Mouse (Mus musculus): ENCODE results near the gene Chit1. TPM values are rescaled to one million over a fixed set of nuclear protein-coding genes. Genes with fewer than 3 reads are reported as not detected.

Chit1 gene
- polyA plus RNA-seq, 1 experiment = not detected

DNA sequence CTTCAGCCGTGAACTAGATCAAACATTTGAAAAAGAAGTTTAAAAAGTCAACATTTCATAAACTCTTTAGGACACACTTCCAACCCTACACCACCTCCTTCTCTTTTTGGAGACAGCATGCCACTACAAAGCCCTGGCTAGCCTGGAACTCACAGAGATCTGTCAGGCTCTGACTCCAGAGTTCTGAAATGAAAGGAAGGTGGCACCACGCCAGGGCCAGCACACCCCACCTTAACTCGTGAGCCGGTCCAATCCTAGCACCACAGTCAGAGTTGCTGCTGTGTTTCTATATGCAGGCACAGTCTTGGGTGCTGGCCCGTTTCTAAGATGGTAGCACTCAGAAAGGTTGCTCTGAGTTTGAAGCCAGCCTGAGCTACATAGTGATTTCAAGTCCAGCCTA lies 6.1 kb downstream of the Chit1 start:
- peaks cover 2% of the 10 kb centered on the region; the same call in 1 of the 2 replicates for H3K4me1 ChIP-seq
- H3K4me3 ChIP-seq (replicated peaks) = no peak overlapping the region
- H3K27me3 ChIP-seq (replicated peaks) = peaks cover 44% of the 10 kb centered on the region
- H3K9me3 ChIP-seq = 0 out of 2 replicates have a peak, but pooled peaks cover 4% of the 10 kb centered on the region
- no peak for TF ChIP-seq GATA1 (IDR thresholded peaks at IDR 0.05; ENCODE audit: borderline replicate concordance, low read length)
- no peak for TF ChIP-seq FLI1 (IDR thresholded peaks at IDR 0.05; ENCODE audit: low read length)
- no peaks in the 10 kb centered on the region for H3K36me3 ChIP-seq (replicated peaks; ENCODE audit: low read length)

DNA sequence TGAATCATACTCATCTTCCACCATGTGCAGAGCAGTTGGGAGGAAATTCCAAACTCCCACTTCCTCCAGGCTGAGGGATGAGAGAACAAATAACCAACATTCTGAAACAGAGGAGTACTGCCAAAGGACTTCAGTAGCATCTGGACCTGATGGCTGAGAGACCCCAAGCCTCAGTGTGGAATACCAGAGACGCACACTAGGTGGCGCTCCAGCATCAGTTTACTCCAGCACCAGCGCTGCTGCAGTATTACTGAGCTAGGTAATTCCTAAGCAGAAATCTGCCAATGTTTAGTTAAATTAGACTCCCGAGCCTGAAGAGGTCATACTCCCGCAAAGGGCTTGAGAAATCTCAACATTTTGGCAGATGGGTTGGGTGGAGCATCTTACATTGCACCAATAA lies 9.1 kb downstream of the Chit1 start:
- TF ChIP-seq FLI1 (IDR thresholded peaks at IDR 0.05; ENCODE audit: low read length) (no peak), GATA1 (IDR thresholded peaks at IDR 0.05; ENCODE audit: borderline replicate concordance, low read length) (no peak)
- Histone ChIP-seq H3K27me3 (replicated peaks) (peaks cover 19% of the 10 kb centered on the region), H3K36me3 (replicated peaks; ENCODE audit: low read length) (no peaks in the 10 kb centered on the region), H3K9me3 (0 out of 2 replicates have a peak, but pooled peaks cover 4% of the 10 kb centered on the region), H3K4me1 (peaks cover 3% of the 10 kb centered on the region; the same call in 1 of the 2 replicates), H3K4me3 (replicated peaks) (no peak overlapping the region)

DNA sequence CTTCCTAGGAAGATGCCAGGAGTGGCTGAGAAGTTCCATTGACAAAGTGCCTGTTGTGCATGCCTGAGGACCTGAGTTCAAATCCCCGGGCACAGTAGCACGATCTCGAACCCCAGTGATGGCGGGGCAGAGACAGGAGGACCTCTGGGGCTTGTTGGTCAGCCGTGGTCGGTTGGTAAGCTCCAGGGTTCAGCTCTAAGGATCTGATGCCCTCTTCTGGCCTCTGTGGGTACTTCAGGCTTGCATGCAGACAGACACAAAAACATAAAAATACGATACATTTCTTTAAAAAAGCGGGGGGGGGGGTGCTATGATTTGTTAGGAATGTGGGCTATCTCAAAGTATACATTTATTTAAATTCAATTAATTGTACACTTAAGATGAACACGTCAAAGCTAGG lies 11.2 kb downstream of the Chit1 start:
- Histone ChIP-seq H3K4me3 (replicated peaks) (no peak overlapping the region), H3K36me3 (replicated peaks; ENCODE audit: low read length) (no peaks in the 10 kb centered on the region), H3K4me1 (peaks cover 3% of the 10 kb centered on the region; the same call in 1 of the 2 replicates), H3K27me3 (replicated peaks) (peaks cover 4% of the 10 kb centered on the region), H3K9me3 (0 out of 2 replicates have a peak, but pooled peaks cover 4% of the 10 kb centered on the region)
- TF ChIP-seq GATA1 (IDR thresholded peaks at IDR 0.05; ENCODE audit: borderline replicate concordance, low read length) = no peak

DNA sequence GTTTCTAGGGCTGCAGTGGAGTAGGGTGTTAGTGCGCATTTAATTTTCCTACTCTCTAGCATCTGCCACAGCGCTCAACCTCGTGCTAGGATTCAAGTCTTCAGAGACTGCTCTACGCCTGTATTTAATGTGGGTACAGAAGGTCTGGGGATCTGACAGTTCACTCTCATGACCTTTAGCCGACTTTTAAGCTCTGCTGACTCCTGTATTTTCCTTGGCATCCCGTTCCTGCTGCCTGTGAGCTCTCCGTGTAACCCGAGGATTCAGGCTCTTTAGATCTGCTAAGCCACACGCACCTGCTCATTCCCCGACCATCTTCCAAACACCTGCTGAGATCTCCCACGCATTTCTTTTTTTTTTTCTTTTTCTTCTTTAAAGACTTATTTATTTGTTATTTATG lies 22.3 kb downstream of the Chit1 start:
- Histone ChIP-seq H3K36me3 (replicated peaks; ENCODE audit: low read length) (no peaks in the 10 kb centered on the region), H3K4me3 (replicated peaks) (no peak overlapping the region), H3K4me1 (peaks cover 10% of the 10 kb centered on the region), H3K9me3 (peaks cover 9% of the 10 kb centered on the region), H3K27me3 (replicated peaks) (peaks cover 29% of the 10 kb centered on the region)
- TF ChIP-seq GATA1 (IDR thresholded peaks at IDR 0.05; ENCODE audit: borderline replicate concordance, low read length) (no peak), FLI1 (IDR thresholded peaks at IDR 0.05; ENCODE audit: low read length) (no peak)

DNA sequence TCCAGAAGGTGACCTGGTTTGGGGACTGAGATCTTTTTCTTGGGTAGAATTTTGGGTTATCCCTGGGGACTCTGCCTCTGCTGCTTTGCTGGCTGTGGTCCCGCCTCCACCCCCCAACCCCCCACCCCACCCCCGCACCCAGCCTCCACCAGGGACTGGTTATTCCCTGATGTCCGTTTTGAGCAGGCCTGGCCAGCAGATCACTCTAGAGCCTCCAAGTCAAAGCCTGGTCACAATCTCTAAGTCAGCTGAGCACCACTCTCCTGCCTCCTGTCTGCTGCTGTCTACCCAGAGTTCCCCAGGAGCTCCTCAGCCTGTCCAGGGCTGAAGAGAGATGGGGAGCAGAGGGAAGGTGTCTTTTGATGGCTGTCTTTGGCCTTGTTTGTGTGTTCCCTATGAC lies 25.3 kb downstream of the Chit1 start:
- H3K36me3 ChIP-seq (replicated peaks; ENCODE audit: low read length) = no peaks in the 10 kb centered on the region
- peaks cover 10% of the 10 kb centered on the region for H3K4me1 ChIP-seq
- H3K27me3 ChIP-seq (replicated peaks) = peaks cover 38% of the 10 kb centered on the region
- no peak overlapping the region for H3K4me3 ChIP-seq (replicated peaks)
- H3K9me3 ChIP-seq = no peaks in the 10 kb centered on the region
- TF ChIP-seq GATA1 (IDR thresholded peaks at IDR 0.05; ENCODE audit: borderline replicate concordance, low read length) (no peak), FLI1 (IDR thresholded peaks at IDR 0.05; ENCODE audit: low read length) (no peak)

DNA sequence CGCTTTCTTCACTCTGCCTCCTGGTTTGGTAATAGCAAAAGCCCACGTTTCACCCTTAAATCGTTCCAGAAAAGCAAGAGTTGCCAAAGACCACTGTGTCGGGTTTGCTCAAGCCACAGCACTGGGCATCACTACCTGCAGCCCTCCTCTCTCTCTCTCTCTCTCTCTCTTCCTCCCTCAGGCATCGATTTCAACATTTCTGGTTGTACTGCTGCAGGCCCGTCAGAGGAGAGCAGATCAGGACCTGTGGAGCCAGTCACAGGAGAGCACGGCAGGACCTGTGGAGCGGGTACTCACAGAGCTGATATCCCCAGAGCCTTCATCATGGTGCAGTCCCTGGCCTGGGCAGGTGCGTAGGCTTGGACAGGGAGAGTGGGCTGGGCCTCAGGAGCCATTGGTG lies 27.4 kb downstream of the Chit1 start:
- Histone ChIP-seq H3K27me3 (replicated peaks) (peaks cover 47% of the 10 kb centered on the region), H3K4me1 (peaks cover 10% of the 10 kb centered on the region), H3K9me3 (no peaks in the 10 kb centered on the region), H3K4me3 (replicated peaks) (no peak overlapping the region), H3K36me3 (replicated peaks; ENCODE audit: low read length) (no peaks in the 10 kb centered on the region)
- TF ChIP-seq FLI1 (IDR thresholded peaks at IDR 0.05; ENCODE audit: low read length) (no peak), GATA1 (IDR thresholded peaks at IDR 0.05; ENCODE audit: borderline replicate concordance, low read length) (no peak)

DNA sequence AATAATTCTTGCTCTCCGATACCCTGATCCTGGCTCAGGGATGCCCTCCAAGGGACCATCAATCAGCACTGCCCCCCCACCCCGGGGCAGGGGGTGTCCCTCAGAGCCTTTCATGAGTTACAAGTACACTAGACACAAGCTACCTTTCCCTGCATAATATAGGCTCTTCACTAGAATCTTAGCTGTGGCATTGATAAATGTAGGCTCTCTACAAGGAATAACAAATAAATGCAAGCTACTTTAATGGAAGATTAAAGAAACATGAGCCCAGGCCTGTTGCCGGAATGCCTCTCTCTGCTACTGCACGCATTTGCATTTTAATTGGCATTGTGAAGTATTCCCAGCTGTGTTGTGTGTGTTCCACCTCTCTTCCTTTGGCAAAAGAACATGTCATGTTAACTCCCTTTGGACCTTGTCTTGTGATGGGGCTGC lies 31.3 kb downstream of the Chit1 start:
- Histone ChIP-seq H3K4me1 (peaks cover 3% of the 10 kb centered on the region), H3K36me3 (replicated peaks; ENCODE audit: low read length) (no peaks in the 10 kb centered on the region), H3K27me3 (replicated peaks) (peaks cover 63% of the 10 kb centered on the region), H3K9me3 (no peaks in the 10 kb centered on the region), H3K4me3 (replicated peaks) (no peak overlapping the region)
- TF ChIP-seq FLI1 (IDR thresholded peaks at IDR 0.05; ENCODE audit: low read length) (no peak), GATA1 (IDR thresholded peaks at IDR 0.05; ENCODE audit: borderline replicate concordance, low read length) (no peak)

DNA sequence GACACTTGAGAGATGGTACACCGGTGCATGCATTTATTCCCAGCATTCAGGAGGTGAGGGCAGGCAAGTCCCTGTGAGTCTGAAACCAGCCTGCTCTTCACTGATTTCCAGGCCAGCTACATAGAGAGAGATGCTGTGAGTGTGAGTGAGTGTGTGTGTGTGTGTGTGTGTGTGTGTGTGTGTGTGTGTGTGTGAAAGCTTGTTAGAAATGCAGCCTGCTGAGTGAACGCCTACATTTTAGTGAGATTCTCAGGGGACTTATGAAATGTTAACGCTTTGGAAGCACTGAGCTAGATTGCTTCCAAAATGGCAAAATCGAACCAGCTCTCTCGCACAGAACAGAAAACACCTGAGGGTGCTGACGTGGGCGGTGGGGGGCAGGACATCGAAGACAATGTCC lies 35.0 kb downstream of the Chit1 start:
- Histone ChIP-seq H3K9me3 (no peaks in the 10 kb centered on the region), H3K4me1 (no peaks in the 10 kb centered on the region), H3K36me3 (replicated peaks; ENCODE audit: low read length) (no peaks in the 10 kb centered on the region), H3K27me3 (replicated peaks) (peaks cover 75% of the 10 kb centered on the region), H3K4me3 (replicated peaks) (no peak overlapping the region)
- TF ChIP-seq FLI1 (IDR thresholded peaks at IDR 0.05; ENCODE audit: low read length) (no peak), GATA1 (IDR thresholded peaks at IDR 0.05; ENCODE audit: borderline replicate concordance, low read length) (no peak)

DNA sequence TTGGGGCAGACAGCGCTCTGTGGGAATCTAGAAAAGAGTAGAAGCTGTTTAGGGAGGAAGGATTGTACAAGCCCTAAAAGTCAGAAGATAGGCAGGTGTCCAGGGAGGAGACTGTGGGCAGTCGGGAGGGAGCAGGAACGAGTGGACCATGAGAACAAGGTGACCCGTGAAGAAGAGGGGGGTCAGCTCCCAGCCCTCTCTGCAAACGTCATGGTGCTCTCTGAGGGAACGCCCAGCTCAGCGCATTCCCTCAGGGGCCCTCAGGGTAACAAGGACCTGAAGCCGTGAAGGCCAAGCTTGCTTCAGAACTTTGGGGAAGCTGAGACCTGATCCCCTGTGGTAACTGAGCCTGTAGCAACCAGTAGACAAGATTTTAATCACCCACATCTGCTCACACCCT lies 39.0 kb downstream of the Chit1 start:
- Histone ChIP-seq H3K4me1 (peaks cover 18% of the 10 kb centered on the region), H3K9me3 (peaks cover 4% of the 10 kb centered on the region), H3K36me3 (replicated peaks; ENCODE audit: low read length) (no peaks in the 10 kb centered on the region), H3K4me3 (replicated peaks) (no peak overlapping the region), H3K27me3 (replicated peaks) (peaks cover 60% of the 10 kb centered on the region)
- TF ChIP-seq GATA1 (IDR thresholded peaks at IDR 0.05; ENCODE audit: borderline replicate concordance, low read length) (no peak), FLI1 (IDR thresholded peaks at IDR 0.05; ENCODE audit: low read length) (no peak)

DNA sequence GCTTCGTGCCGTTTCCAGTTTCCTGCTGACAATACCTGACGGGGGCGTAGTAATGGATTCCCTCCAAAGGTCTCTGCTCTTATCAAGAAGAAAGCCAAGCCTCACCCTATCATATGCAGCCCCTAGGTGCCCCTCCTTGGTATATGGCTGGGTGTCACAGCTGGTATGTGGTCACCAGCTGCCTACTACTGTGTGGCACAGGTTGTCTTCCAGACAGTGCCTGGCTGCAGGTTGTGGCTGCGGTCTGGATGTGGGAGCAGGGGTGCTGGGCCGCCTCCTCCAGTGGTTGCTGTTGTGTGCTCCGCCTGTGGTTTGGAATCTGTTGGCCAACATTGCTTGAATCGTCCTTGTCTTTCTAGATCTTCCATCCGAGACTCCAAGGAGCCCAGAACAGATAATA lies 39.7 kb downstream of the Chit1 start:
- TF ChIP-seq GATA1 (IDR thresholded peaks at IDR 0.05; ENCODE audit: borderline replicate concordance, low read length) (no peak), FLI1 (IDR thresholded peaks at IDR 0.05; ENCODE audit: low read length) (no peak)
- Histone ChIP-seq H3K9me3 (peaks cover 5% of the 10 kb centered on the region), H3K4me3 (replicated peaks) (no peak overlapping the region), H3K36me3 (replicated peaks; ENCODE audit: low read length) (no peaks in the 10 kb centered on the region), H3K4me1 (peaks cover 18% of the 10 kb centered on the region), H3K27me3 (replicated peaks) (peaks cover 54% of the 10 kb centered on the region)
